Mouse (Mus musculus) midbrain, embryonic 16.5 days (tissue): ENCODE results near the gene Scaf4. TPM values are rescaled to one million over a fixed set of nuclear protein-coding genes. Genes with fewer than 3 reads are reported as not detected.

Source experiments
- ATAC-seq: fragments of 200-750 bp; cut with Nextera tagmentation; 2 replicates; pipeline ENCODE4 v1.8.0; 2017; ENCODE audit warnings: moderate TSS enrichment
- H3K27ac ChIP-seq: fragments of 300-500 bp; sonication (generic); 2 replicates; pipeline ENCODE4 v1.5.1; 2014; ENCODE audit warnings: mild to moderate bottlenecking, low read length, mixed read lengths
- H3K27me3 ChIP-seq: fragments of 300-500 bp; sonication (generic); 2 replicates; pipeline ENCODE4 v1.6.1; 2014; ENCODE audit warnings: low read depth, low read length, mixed read lengths; ENCODE audit not compliant: control insufficient read depth, insufficient read depth
- H3K36me3 ChIP-seq: fragments of 300-500 bp; sonication (generic); 2 replicates; pipeline ENCODE4 v1.6.1; 2014; ENCODE audit warnings: mild to moderate bottlenecking, low read length, moderate library complexity, mixed read lengths; ENCODE audit not compliant: control insufficient read depth, insufficient read depth
- H3K4me1 ChIP-seq: fragments of 300-500 bp; sonication (generic); 2 replicates; pipeline ENCODE4 v1.6.1; 2014; ENCODE audit warnings: mild to moderate bottlenecking, low read length, mixed read lengths; ENCODE audit not compliant: control insufficient read depth, insufficient read depth
- H3K4me2 ChIP-seq: fragments of 300-500 bp; sonication (generic); 2 replicates; pipeline ENCODE4 v1.6.1; 2014; ENCODE audit warnings: mild to moderate bottlenecking, low read length, mixed read lengths
- H3K4me3 ChIP-seq: fragments of 300-500 bp; sonication (generic); 2 replicates; pipeline ENCODE4 v1.5.1; 2014; ENCODE audit warnings: low read depth, mild to moderate bottlenecking, low read length, moderate library complexity, mixed read lengths
- H3K9ac ChIP-seq: fragments of 300-500 bp; sonication (generic); 2 replicates; pipeline ENCODE4 v1.6.1; 2014; ENCODE audit warnings: low read depth, low read length, mixed read lengths
- H3K9me3 ChIP-seq: fragments of 300-500 bp; sonication (generic); replicated peaks from 2 replicates; pipeline ENCODE4 v1.6.1; 2014; ENCODE audit warnings: mild to moderate bottlenecking, low read length, mixed read lengths; ENCODE audit not compliant: control insufficient read depth, poor library complexity, severe bottlenecking
- WGBS: fragments of 180-500 bp; shearing (Covaris S2); extraction: QIAGEN DNeasy Blood & Tissue Kit; methylation state at CpG from one replicate; pipeline ENCODE4 v1.1.7; 2014; 5-methylcytosine and 5-hydroxymethylcytosine counted together
- polyA plus RNA-seq: library from polyadenylated mRNA; unstranded; fragments of >200 nt; fragmentation: Nextera tagmentation; extraction: Ambion mirVana; gene quantifications from 2 replicates; pipeline ENCODE4 v1.2.1, GENCODE M21; 2015

The Scaf4 gene
- 22.6 and 26.6 TPM in 2 replicates for polyA plus RNA-seq

DNA sequence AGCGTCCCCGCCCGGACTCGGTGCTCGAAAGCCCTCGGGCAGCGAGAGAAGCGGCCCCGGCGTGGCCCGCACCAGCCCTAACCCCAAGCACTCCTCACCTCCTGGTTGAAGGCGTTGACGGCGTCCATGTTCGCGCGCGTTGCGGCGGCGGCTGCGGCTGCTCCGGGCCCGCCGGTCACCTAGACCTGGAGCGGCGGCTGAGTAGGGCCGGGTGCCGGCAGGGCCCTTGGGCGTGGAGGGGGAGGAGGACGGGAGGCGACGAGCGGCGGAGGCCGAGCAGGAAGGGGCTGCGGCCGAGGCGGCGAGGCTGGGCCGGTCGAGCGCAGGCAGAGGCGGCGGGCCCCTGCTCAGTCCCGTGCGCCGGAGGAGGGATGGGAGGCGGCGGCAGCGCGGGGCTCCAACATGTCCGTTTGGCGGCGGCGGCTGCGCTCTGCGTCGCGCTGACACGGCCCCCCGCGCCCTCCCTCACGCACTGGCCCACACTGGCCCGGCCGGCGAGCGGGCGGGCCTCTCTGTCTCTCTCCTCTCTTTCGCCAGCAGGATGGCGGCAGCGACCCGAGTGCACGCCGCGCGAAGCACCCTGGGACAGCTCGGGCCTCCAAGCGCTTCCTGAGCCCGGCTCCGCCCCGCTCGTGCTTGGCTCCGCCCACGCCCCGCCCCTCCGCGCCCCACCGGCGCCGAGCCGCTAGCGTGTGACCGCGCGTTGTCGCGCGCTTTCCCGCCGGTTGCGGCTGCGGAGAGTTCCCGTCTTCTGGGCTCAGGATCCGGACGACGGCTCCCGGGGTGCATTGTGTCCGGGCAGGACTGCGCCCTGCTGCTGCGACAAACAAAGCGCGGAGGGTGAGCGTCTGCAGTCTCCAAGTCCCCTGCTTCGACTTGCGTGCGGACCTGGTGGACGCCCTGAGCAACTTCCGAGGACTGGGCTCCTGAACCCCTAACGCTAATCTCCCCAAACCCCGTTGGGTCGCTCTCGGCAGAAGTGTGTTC, at the start of gene Scaf4:
Gene Scaf4, minus strand, starts transcription at position 599 of the 987 bp plus-strand sequence.
- Histone ChIP-seq H3K27ac (peak within 1 kb of the TSS; percentile 93), H3K4me3 (peak within 1 kb of the TSS; percentile 100), H3K9me3 (no peaks in the 10 kb centered on the region), H3K4me2 (peak within 1 kb of the TSS; percentile 83), H3K9ac (peak within 1 kb of the TSS; percentile 97), H3K36me3 (no peaks in the 10 kb centered on the region), H3K4me1 (peaks cover 34% of the 10 kb centered on the region), H3K27me3 (no peaks in the 10 kb centered on the region)
- WGBS = under 1% methylated on average over 84 of the region's 123 CpGs
- peak; percentile 99 for ATAC-seq

- H3K4me3 ChIP-seq = no peak overlapping the region
- H3K9me3 ChIP-seq = no peaks in the 10 kb centered on the region
- H3K4me2 ChIP-seq = no peak overlapping the region
- H3K36me3 ChIP-seq = no peaks in the 10 kb centered on the region
- no peaks in the 10 kb centered on the region for H3K4me1 ChIP-seq
- no peak for ATAC-seq
- WGBS = 67% methylated on average over 6 of the region's 6 CpGs
- H3K9ac ChIP-seq = no peak overlapping the region
- no peak overlapping the region for H3K27ac ChIP-seq
- no peaks in the 10 kb centered on the region for H3K27me3 ChIP-seq
These were observed 48.2 kb upstream of the Scaf4 start for GRCm38 (mm10) chr16:90332553-90332952.

DNA sequence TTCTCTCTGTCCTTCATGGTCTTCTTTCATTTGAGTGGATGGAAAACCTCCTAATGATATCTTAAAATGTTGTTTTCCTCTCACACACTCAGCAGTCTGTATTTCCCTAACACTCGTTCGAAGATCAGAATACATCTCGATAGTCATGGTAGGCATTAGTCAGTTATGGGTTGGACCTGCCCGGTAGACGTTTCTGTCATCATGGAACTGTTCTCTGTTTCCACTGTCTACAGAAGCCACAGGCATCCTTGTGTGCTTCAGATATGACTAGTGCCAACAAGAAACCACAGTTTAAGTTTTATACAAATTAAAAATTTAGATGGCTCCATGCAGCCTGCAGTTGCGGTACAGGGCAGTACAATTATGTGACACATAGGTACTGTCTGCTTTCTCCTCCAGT, 46.7 kb upstream of the Scaf4 start:
- Histone ChIP-seq H3K4me3 (no peak overlapping the region), H3K9ac (no peak overlapping the region), H3K9me3 (no peaks in the 10 kb centered on the region), H3K4me2 (no peak overlapping the region), H3K27me3 (no peaks in the 10 kb centered on the region), H3K36me3 (no peaks in the 10 kb centered on the region), H3K4me1 (no peaks in the 10 kb centered on the region), H3K27ac (no peak overlapping the region)
- ATAC-seq = no peak
- WGBS = 95% methylated on average over 6 of the region's 6 CpGs

GRCm38 (mm10) chr16:90329511-90329910, 45.2 kb upstream of the Scaf4 start:
- H3K9ac ChIP-seq = no peak overlapping the region
- no peak for ATAC-seq
- H3K4me1 ChIP-seq = no peaks in the 10 kb centered on the region
- no peak overlapping the region for H3K4me3 ChIP-seq
- 82% methylated on average over 8 of the region's 8 CpGs for WGBS
- no peak overlapping the region for H3K4me2 ChIP-seq
- H3K27ac ChIP-seq = no peak overlapping the region
- no peaks in the 10 kb centered on the region for H3K27me3 ChIP-seq
- H3K9me3 ChIP-seq = no peaks in the 10 kb centered on the region
- H3K36me3 ChIP-seq = no peaks in the 10 kb centered on the region

DNA sequence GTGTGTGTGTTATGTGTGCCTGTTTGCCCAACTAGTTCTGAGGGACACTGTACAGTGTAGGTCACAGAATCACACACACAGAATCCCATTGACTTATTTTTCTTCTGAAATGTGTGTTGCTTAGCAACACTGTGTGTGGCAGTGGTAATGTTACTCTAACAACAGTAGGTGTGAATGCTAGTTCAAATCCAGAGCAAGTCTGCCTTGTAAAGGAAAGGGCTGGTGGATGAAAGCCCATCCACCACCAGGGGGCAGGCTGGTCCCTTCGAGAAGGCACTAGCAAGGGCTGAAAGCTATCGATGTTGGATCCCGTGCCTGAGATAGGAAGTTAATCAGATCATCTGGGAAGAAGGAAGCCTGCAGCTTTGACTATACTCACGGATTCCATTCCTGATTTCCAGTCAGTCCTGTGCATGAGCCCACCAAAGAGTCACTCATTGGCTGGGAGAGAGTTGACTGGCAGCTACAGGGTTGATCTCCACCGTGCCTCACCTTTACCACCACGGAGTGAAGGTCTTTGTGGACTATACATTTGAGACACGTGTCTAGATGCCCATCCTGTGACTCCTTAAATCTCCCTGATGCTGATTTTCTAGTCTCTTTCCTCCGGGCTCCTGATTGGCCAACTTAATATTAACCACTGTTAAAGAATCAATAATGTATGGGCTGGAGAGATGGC, 38.7 kb upstream of the Scaf4 start:
- WGBS = 30% methylated on average over 8 of the region's 8 CpGs
- ATAC-seq = peak; percentile 80
- no peak overlapping the region for H3K27ac ChIP-seq
- no peaks in the 10 kb centered on the region for H3K27me3 ChIP-seq
- no peaks in the 10 kb centered on the region; the same call in none of the 2 replicates for H3K4me1 ChIP-seq
- H3K9ac ChIP-seq = no peak overlapping the region
- no peaks in the 10 kb centered on the region for H3K9me3 ChIP-seq
- H3K4me2 ChIP-seq = 0 out of 2 replicates have a peak overlapping the region, but pooled peaks have one; percentile 9
- no peaks in the 10 kb centered on the region for H3K36me3 ChIP-seq
- no peak overlapping the region for H3K4me3 ChIP-seq

DNA sequence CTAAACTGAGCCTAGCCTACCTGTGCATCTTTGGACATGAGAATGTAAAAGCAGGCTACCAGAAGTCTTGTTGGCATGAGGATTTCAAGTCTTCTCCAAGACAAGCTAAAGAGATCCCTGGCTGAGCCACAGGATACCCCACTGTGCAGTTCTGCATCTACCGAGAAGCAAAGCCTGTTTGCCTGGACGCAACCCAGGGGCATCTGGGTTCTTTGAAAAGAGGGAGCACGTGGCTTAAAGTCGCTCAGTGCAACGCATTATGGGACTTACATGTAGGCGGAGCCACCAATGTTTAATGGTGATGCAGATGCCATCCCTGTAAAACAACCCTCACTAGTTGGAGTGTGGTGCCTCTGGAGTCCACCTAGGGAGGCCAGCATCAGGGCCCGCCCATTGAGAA, 35.0 kb upstream of the Scaf4 start:
- WGBS = 65% methylated on average over 7 of the region's 7 CpGs
- no peak overlapping the region for H3K27ac ChIP-seq
- no peaks in the 10 kb centered on the region; the same call in none of the 2 replicates for H3K4me1 ChIP-seq
- no peaks in the 10 kb centered on the region for H3K9me3 ChIP-seq
- H3K4me2 ChIP-seq = no peak overlapping the region
- H3K9ac ChIP-seq = no peak overlapping the region
- no peak overlapping the region for H3K4me3 ChIP-seq
- no peak for ATAC-seq
- H3K36me3 ChIP-seq = no peaks in the 10 kb centered on the region
- H3K27me3 ChIP-seq = no peaks in the 10 kb centered on the region

DNA sequence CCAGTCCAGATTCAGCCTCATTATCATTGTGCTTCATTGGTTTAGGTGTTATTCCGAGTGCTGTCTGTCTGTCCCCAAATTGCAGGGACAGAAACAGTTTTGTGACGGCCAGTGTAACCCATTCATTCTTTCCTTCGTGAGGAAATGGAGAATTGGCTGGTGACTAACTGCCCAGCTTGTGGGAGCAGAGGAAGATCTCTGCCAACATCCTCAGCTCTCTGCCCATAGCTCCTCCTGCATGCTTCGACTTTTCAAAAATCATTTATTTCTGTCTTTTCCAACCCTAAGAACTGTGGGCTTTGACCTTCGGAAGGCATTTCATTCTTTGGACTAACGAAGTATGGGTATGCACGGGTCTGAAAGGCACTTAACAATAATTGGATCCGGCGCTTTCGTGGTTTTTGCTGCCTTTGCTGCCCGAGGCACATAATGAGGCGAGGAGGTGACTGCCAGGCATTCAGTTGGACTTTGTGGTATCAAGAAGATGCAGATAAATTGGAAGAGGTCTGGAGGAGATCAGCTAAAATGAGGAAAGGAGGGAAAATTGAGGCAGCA, 34.1 kb upstream of the Scaf4 start:
- Histone ChIP-seq H3K4me3 (no peak overlapping the region), H3K9me3 (no peaks in the 10 kb centered on the region), H3K27ac (no peak overlapping the region), H3K27me3 (no peaks in the 10 kb centered on the region), H3K4me2 (peak overlapping the region; percentile 21), H3K9ac (no peak overlapping the region), H3K36me3 (no peaks in the 10 kb centered on the region), H3K4me1 (no peaks in the 10 kb centered on the region; the same call in none of the 2 replicates)
- WGBS = 48% methylated on average over 12 of the region's 12 CpGs
- no peak for ATAC-seq

GRCm38 (mm10) chr16:90317777-90318176, 33.5 kb upstream of the Scaf4 start:
- Histone ChIP-seq H3K4me3 (no peak overlapping the region), H3K36me3 (no peaks in the 10 kb centered on the region), H3K9ac (no peak overlapping the region), H3K4me2 (no peak overlapping the region), H3K4me1 (no peaks in the 10 kb centered on the region; the same call in none of the 2 replicates), H3K9me3 (no peaks in the 10 kb centered on the region), H3K27ac (no peak overlapping the region), H3K27me3 (no peaks in the 10 kb centered on the region)
- 70% methylated on average over 4 of the region's 4 CpGs for WGBS
- ATAC-seq = no peak
